In genomic region chr2:71814016-71814415, GRCm38 (mm10) we compare ENCODE assay signal across 9 mouse cellular contexts. TPM values are rescaled to one million over a fixed set of nuclear protein-coding genes. Genes with fewer than 3 reads are reported as not detected.
A peak's percentile ranks its signal among the peaks of the same experiment; 100 is the strongest.
DNase-seq lines count a peak whose midpoint lies in the region; ATAC-seq and TF ChIP-seq lines count a peak whose summit lies in the region.
"Had no signal": no experiment of that assay in that cellular context is flagged by ENCODE, and none has a peak within 500 bp of the region (broad histone marks: within the 10 kb centered on the region; RNA-seq: fewer than 3 reads in every experiment).

No protein-coding gene starts in this region.

- TF ChIP-seq CTCF in MEL (IDR thresholded peaks at IDR 0.05 in 2 of 3, conservative IDR thresholded peaks at IDR 0.05 in 1 of 3; ENCODE audit: control insufficient read depth in 1 of 3, insufficient read depth in 1 of 3, low read depth in 2 of 3, low read length in 3 of 3, poor library complexity in 1 of 3, severe bottlenecking in 1 of 3) = 0 out of 6 replicates have a peak, but pooled peaks of 1 of the 3 experiments have one; percentile 0

- TF ChIP-seq EP300 in MEL (IDR thresholded peaks at IDR 0.05; ENCODE audit: low read depth in 1 of 2, low read length in 2 of 2) = peak; percentile 42 to 71; a peak in 3 of 4 replicates

- 62% methylated on average over 3 of the region's 3 CpGs for WGBS in midbrain, embryonic 16.5 days

- TF ChIP-seq RAD21 in MEL (IDR thresholded peaks at IDR 0.05; ENCODE audit: low read depth, low read length) = no peak; the same call in 1 of the 2 replicates

- TF ChIP-seq POLR2A in MEL (IDR thresholded peaks at IDR 0.05; ENCODE audit: control insufficient read depth in 1 of 2, insufficient read depth in 1 of 2, low read depth in 1 of 2, low read length in 2 of 2, poor library complexity in 1 of 2) = peak; percentile 39 to 77; a peak in 2 of 4 replicates

- peaks cover 10 to 19% of the 10 kb centered on the region in 2 experiments for H3K4me1 ChIP-seq in MEL (ENCODE audit: control insufficient read depth in 1 of 2, insufficient read depth in 2 of 2, low read length in 2 of 2)
- H3K4me1 ChIP-seq in midbrain, embryonic 16.5 days (ENCODE audit: control insufficient read depth, insufficient read depth, low read length) = peaks cover 10% of the 10 kb centered on the region

- H3K27me3 ChIP-seq in MEL (ENCODE audit: control insufficient read depth in 1 of 2, insufficient read depth in 2 of 2, low read length in 2 of 2) = no peaks in the 10 kb centered on the region; a peak in 1 of 4 replicates
- H3K27me3 ChIP-seq in midbrain, embryonic 16.5 days (ENCODE audit: control insufficient read depth, insufficient read depth, low read depth, low read length) = no peaks in the 10 kb centered on the region

- peak overlapping the region; percentile 65 for H3K27ac ChIP-seq in MEL (ENCODE audit: control insufficient read depth, low read depth, low read length)
- H3K27ac ChIP-seq in midbrain, embryonic 16.5 days (ENCODE audit: low read length) = no peak overlapping the region

- no peaks in the 10 kb centered on the region for H3K9me3 ChIP-seq in MEL (replicated peaks; ENCODE audit: insufficient read depth, low read length)
- H3K9me3 ChIP-seq in midbrain, embryonic 16.5 days (replicated peaks; ENCODE audit: control insufficient read depth, low read length, poor library complexity, severe bottlenecking) = no peaks in the 10 kb centered on the region

- H3K79me2 ChIP-seq in MEL (ENCODE audit: control insufficient read depth, insufficient read depth, low read length, poor library complexity) = no peaks in the 10 kb centered on the region

- intact Hi-C loops in heart, postnatal 14 days (cut with DNase I) = loop anchor here (5.0 to 10.0 kb wide), 4 partner anchors 57 to 559 kb away; no protein-coding TSS in a partner anchor

- no peak overlapping the region for H3K4me2 ChIP-seq in midbrain, embryonic 16.5 days (ENCODE audit: low read length)

- DNase-seq in A20 (ENCODE audit: low read depth, low spot score) (peak; percentile 91), MEL (ENCODE audit: low read depth, low spot score) (peak; percentile 95)
- DNase-seq in heart, postnatal 14 days = peak; percentile 20 to 26
- peak; percentile 60 to 68 for DNase-seq in lung, adult 18-20 months
- peak; percentile 16 to 42 for DNase-seq in spleen, postnatal 14 days (ENCODE audit: low spot score in 2 of 2)
- DNase-seq in left cerebral cortex, adult 8-10 months (ENCODE audit: low spot score in 2 of 2) = no peak
- no peak for DNase-seq in adrenal gland, postnatal 25 days

- peaks cover 0 to 9% of the 10 kb centered on the region in 2 experiments; a peak in 2 of 4 replicates for H3K36me3 ChIP-seq in MEL (ENCODE audit: control insufficient read depth in 1 of 2, insufficient read depth in 2 of 2, low read length in 2 of 2)
- H3K36me3 ChIP-seq in midbrain, embryonic 16.5 days (ENCODE audit: control insufficient read depth, insufficient read depth, low read length) = no peaks in the 10 kb centered on the region

- ATAC-seq in midbrain, embryonic 16.5 days = no peak

- peak overlapping the region; percentile 54 for H3K9ac ChIP-seq in MEL (ENCODE audit: control insufficient read depth, low read depth, low read length, poor library complexity, severe bottlenecking)
- H3K9ac ChIP-seq in midbrain, embryonic 16.5 days (ENCODE audit: low read depth, low read length) = no peak overlapping the region

- peak overlapping the region; percentile 10 to 59; a peak in 3 of 4 replicates for H3K4me3 ChIP-seq in MEL (ENCODE audit: control insufficient read depth in 1 of 2, insufficient read depth in 1 of 2, low read depth in 2 of 2, low read length in 2 of 2)
- no peak overlapping the region for H3K4me3 ChIP-seq in midbrain, embryonic 16.5 days (ENCODE audit: low read depth, low read length)
- H3K4me3 ChIP-seq: erythroblast, embryonic 14.5 days had no signal

TF ChIP-seq in MEL, 35 proteins besides CTCF, POLR2A, EP300 and RAD21:
- peak; percentile 60; the same call in 1 of the 2 replicates for TF ChIP-seq MAZ (IDR thresholded peaks at IDR 0.05; ENCODE audit: low read depth, low read length)
- no peak for TF ChIP-seq ZNF384 (IDR thresholded peaks at IDR 0.05; ENCODE audit: low read depth, low read length)
- no peak for TF ChIP-seq POLR2AphosphoS5 (IDR thresholded peaks at IDR 0.05; ENCODE audit: borderline replicate concordance, low read depth, low read length)
- TF ChIP-seq USF2 (IDR thresholded peaks at IDR 0.05; ENCODE audit: borderline replicate concordance in 1 of 2, insufficient read depth in 1 of 2, low read depth in 1 of 2, low read length in 2 of 2) = no peak
- no peak for TF ChIP-seq GATA1 (IDR thresholded peaks at IDR 0.05; ENCODE audit: low read depth, low read length)
- TF ChIP-seq USF1 (IDR thresholded peaks at IDR 0.05; ENCODE audit: low read depth, low read length) = no peak
- 0 out of 2 replicates have a peak, but pooled peaks have one; percentile 41 for TF ChIP-seq TCF12 (IDR thresholded peaks at IDR 0.05; ENCODE audit: low read depth, low read length)
- TF ChIP-seq MXI1 (IDR thresholded peaks at IDR 0.05; ENCODE audit: low read depth, low read length) = peak; percentile 70
- peak; percentile 24; the same call in 1 of the 2 replicates for TF ChIP-seq SMC3 (IDR thresholded peaks at IDR 0.05; ENCODE audit: low read depth, low read length)
- peak; percentile 61; the same call in 1 of the 2 replicates for TF ChIP-seq TBP (IDR thresholded peaks at IDR 0.05; ENCODE audit: low read depth, low read length)
- TF ChIP-seq ZKSCAN1 (IDR thresholded peaks at IDR 0.05; ENCODE audit: low read depth, low read length) = no peak
- no peak; the same call in 1 of the 2 replicates for TF ChIP-seq ETS1 (IDR thresholded peaks at IDR 0.05; ENCODE audit: low read depth, low read length)
- TF ChIP-seq MEF2A (IDR thresholded peaks at IDR 0.05; ENCODE audit: extremely low read depth, insufficient replicate concordance, low read depth, low read length, poor library complexity, severe bottlenecking) = 0 out of 2 replicates have a peak, but pooled peaks have one; percentile 22
- TF ChIP-seq MYB (IDR thresholded peaks at IDR 0.05; ENCODE audit: low read depth, low read length) = peak; percentile 20; the same call in 1 of the 2 replicates
- no peak for TF ChIP-seq MYC (IDR thresholded peaks at IDR 0.05; ENCODE audit: low read depth, low read length)
- TF ChIP-seq JUND (IDR thresholded peaks at IDR 0.05; ENCODE audit: low read depth, low read length) = no peak
- no peak for TF ChIP-seq NRF1 (IDR thresholded peaks at IDR 0.05; ENCODE audit: insufficient read depth, low read depth, low read length, poor library complexity, severe bottlenecking)
- TF ChIP-seq ELF1 (IDR thresholded peaks at IDR 0.05; ENCODE audit: low read depth, low read length) = peak; percentile 94
- TF ChIP-seq CHD2 (IDR thresholded peaks at IDR 0.05; ENCODE audit: low read length) = no peak
- TF ChIP-seq TAL1 (IDR thresholded peaks at IDR 0.05; ENCODE audit: low read length) = no peak
- TF ChIP-seq CHD1 (IDR thresholded peaks at IDR 0.05; ENCODE audit: low read depth, low read length) = no peak
- TF ChIP-seq HCFC1 (IDR thresholded peaks at IDR 0.05; ENCODE audit: low read depth, low read length) = peak; percentile 71
- TF ChIP-seq NELFE (IDR thresholded peaks at IDR 0.05; ENCODE audit: low read depth, low read length) = peak; percentile 70; the same call in 1 of the 2 replicates
- TF ChIP-seq POLR2AphosphoS2 (IDR thresholded peaks at IDR 0.05; ENCODE audit: low read length) = peak; percentile 49; the same call in 1 of the 2 replicates
- no peak for TF ChIP-seq BHLHE40 (IDR thresholded peaks at IDR 0.05; ENCODE audit: borderline replicate concordance, low read depth, low read length)
- no peak for TF ChIP-seq E2F4 (IDR thresholded peaks at IDR 0.05; ENCODE audit: borderline replicate concordance, low read depth, low read length)
- TF ChIP-seq MAFK (IDR thresholded peaks at IDR 0.05; ENCODE audit: borderline replicate concordance, low read depth, low read length) = no peak
- no peak for TF ChIP-seq ZC3H11A (IDR thresholded peaks at IDR 0.05; ENCODE audit: low read depth, low read length)
- TF ChIP-seq RCOR1 (IDR thresholded peaks at IDR 0.05; ENCODE audit: low read depth, low read length) = no peak; the same call in 1 of the 2 replicates
- TF ChIP-seq GABPA (IDR thresholded peaks at IDR 0.05; ENCODE audit: low read depth, low read length) = no peak
- TF ChIP-seq ZMIZ1 (IDR thresholded peaks at IDR 0.05; ENCODE audit: low read depth, low read length) = peak; percentile 86
- peak; percentile 67; the same call in 1 of the 2 replicates for TF ChIP-seq MAX (IDR thresholded peaks at IDR 0.05; ENCODE audit: low read length)
- no peak for TF ChIP-seq KAT2A (conservative IDR thresholded peaks at IDR 0.05; ENCODE audit: low read depth, low read length)
- TF ChIP-seq SIN3A (IDR thresholded peaks at IDR 0.05; ENCODE audit: low read length) = peak; percentile 69
- TF ChIP-seq UBTF (IDR thresholded peaks at IDR 0.05; ENCODE audit: borderline replicate concordance, insufficient read depth, low read depth, low read length) = no peak

RNA-seq across cellular contexts. Expression of gene Pdk1, which starts 59.0 kb away (rescaled TPM):
- total RNA-seq in MEL (2012; rRNA removed) = 12.2 and 18.2 TPM in 2 replicates
- 10 to 100 TPM in 1 of 2 experiments, not detected in 1; 56.1 TPM for polyA plus RNA-seq in MEL (2012; ENCODE audit: insufficient read depth in 1 of 2, insufficient read length in 2 of 2, low read depth in 1 of 2, low replicate concordance in 2 of 2, missing spikeins in 1 of 2)
- total RNA-seq in heart, postnatal 14 days (2021) = 100 to 1,000 TPM in 1 of 2 experiments, 10 to 100 TPM in 1; 98.2 to 107 TPM
- 23.9 and 27.7 TPM in 2 replicates for polyA plus RNA-seq in midbrain, embryonic 16.5 days (2015; fragmentation: Nextera tagmentation; extraction: Ambion mirVana)
- 10 to 100 TPM; 44.1 to 65.7 (median 48.4) TPM for total RNA-seq in left cerebral cortex, adult 8-10 months (2022)
- total RNA-seq in adrenal gland, postnatal 25 days (2021) = 33.8 and 44.4 TPM in 2 replicates

Comparison
In these comparisons a context has a peak if more than half of its experiments do, and no peak if none do; other contexts are left out.
1. DNase-seq: peak in A20 (single experiment), MEL (single experiment), heart, postnatal 14 days (2 of 2), lung, adult 18-20 months (2 of 2) and spleen, postnatal 14 days (2 of 2); none in left cerebral cortex, adult 8-10 months (0 of 2) and adrenal gland, postnatal 25 days (single experiment).